Mouse (Mus musculus) ovary, postnatal 14 days (tissue): ENCODE results near the gene Armc10.
"Not testable (repeated sequence)": the region's sequence is repeated elsewhere in the genome, so short reads cannot be mapped to it uniquely, and the experiment has no call there.

Experiments used
- DNase-seq: peaks from one replicate; pipeline ENCODE4 v3.0.0; 2022; ENCODE audit warnings: low spot score

Gene Armc10

GRCm38 (mm10) chr5:21702873-21703475 is 57.4 kb downstream of the Armc10 start:
- no peak for DNase-seq

- no peak for DNase-seq
Measured at GRCm38 (mm10) chr5:21703708-21704107, 58.1 kb downstream of the Armc10 start.

DNA sequence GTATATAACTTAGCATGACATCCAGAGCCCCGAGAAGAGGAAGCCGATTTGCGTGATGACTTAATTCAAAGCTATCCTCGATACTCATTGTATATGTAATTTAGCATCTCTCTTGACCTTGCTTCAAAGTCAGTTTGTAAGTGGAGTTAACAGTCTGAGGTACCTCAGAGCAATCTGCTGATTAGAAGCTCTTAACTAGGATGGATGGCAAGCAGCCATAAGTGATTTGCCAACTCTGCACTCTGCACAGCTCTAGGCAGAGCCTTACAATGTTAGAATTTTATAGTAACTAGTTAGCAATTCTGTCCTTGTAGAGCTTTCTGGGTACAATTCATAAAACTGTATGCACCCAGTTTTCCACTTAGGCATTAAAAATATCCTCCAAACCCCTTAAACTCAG is 60.9 kb downstream of the Armc10 start:
- DNase-seq, result no peak

- DNase-seq, result not testable (repeated sequence)
Measured at GRCm38 (mm10) chr5:21708011-21708410, 62.4 kb downstream of the Armc10 start.
